Mouse (Mus musculus): Measurements from ENCODE around the gene Glud1.

Gene Glud1

GRCm38 (mm10) chr14:34377121-34377520 lies 66.6 kb downstream of the Glud1 start:
- DNase-seq (ENCODE audit: low spot score in 2 of 2): no peak

- DNase-seq (ENCODE audit: low spot score in 2 of 2): peak; percentile 75 to 87
Observed at GRCm38 (mm10) chr14:34378560-34379331, 68.2 kb downstream of the Glud1 start.

DNA sequence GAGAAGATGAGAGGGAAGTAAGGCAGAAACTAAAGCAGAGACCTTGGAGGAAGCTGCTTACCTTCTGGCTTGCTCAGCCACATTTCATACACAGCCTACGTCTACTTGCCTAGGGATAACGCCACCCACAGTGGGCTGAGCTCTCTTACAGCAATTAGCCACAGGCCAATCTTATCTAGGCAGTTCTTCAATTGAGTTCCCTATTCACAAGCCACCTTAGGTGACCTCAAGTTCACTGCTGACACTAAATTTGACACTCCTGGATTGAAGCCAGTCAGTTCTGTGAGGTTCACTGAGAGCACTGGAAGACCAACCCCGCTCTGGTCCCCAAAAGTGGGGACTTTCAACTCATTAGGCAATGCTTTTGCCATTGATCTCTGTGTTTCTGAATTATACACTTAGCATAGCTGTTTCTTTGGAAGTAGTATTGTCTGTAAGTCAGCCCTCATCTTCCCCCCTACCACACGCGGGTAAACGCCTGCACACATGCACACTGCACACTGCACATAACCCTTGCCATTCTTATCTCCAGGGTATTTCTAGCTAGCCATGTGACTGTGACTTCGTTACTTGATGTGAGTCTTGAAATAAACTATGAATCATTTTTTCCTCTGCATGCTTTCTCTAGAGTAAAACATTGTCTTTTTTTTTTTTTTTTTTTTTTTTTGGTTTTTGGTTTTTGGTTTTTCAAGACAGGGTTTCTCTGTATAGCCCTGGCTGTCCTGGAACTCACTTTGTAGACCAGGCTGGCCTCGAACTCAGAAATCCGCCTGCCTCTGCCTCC lies 72.6 kb downstream of the Glud1 start:
- no peak for DNase-seq (ENCODE audit: low spot score in 2 of 2)

DNA sequence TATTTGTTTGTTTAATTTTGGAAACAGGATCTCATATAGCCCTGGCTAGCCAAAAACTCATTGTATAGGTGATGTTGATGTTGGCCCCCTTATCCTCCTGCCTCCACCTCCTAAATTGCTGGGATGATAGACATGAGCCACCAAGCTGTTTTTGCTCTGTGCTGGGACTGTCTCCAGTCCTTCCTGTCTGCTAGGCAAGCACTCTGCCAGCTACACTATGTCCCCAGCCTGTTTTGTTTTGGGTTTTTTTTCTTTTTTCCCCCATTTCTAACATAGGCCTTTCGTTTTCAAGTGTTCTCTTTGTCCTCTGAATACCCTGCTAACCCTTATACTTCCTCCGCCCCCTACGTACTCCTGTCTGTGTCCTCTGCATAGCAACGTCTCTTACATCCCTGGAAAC lies 82.8 kb downstream of the Glud1 start:
- DNase-seq (ENCODE audit: low spot score in 2 of 2): no peak
